Mouse (Mus musculus): ENCODE measurements around the gene Itpr2.

GRCm38 (mm10) chr6:146481441-146481840 lies 20.6 kb downstream of the Itpr2 start:
- TF ChIP-seq POLR2A (IDR thresholded peaks at IDR 0.05; ENCODE audit: low read depth, low read length) (no peak), CTCF (IDR thresholded peaks at IDR 0.05; ENCODE audit: extremely low read depth, insufficient read length, insufficient replicate concordance, low read depth, low read length) (no peak)
